Mouse (Mus musculus): ENCODE results near the gene Krtap5-2.
"Not testable (repeated sequence)": the region's sequence is repeated elsewhere in the genome, so short reads cannot be mapped to it uniquely, and the experiment has no call there.

Gene Krtap5-2

DNA sequence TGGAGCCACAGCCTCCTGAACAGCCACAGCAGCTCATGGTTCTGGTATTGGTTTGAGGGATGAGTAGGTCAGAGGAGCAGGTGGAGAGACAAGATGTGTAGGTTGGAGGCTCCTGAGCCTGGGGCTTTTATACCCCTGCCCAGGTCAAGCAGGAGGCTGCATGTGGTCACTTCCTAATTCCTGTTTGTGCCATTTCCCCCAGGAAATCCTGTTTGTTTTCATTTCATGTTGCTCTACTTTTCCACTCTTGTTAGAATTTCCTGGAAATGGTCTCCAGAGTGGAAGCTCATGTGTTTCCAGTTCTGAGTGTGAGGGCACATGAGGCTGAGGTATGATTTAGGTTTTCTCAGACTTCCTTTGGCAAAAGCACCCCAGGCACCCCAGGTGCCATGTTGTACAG is at the start of gene Krtap5-2:
Gene Krtap5-2, minus strand, starts transcription at position 101 of the 400 bp plus-strand sequence.
- not testable (repeated sequence) for DNase-seq (ENCODE audit: low spot score in 2 of 2)

DNA sequence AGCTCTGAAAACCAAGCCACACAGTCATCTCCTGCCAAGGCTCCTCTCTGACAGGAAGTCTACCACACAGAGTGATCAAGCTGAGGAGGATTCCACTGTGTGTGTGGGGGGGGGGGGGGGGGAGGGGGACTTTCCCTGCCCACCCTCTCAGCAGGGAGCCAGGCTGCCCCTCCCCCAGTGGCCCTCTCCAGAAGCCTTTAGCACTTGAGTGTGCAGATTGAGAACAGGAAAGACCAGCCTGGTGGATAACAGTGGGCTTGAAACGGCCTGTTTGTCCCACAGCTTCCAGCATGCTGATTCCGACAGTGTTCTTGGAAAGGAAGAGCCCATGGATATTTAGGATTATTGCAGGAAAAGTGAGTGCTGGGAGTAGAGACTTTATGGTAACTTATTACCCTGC is 48.7 kb upstream of the Krtap5-2 start:
- no peak for DNase-seq (ENCODE audit: low spot score in 2 of 2)

DNA sequence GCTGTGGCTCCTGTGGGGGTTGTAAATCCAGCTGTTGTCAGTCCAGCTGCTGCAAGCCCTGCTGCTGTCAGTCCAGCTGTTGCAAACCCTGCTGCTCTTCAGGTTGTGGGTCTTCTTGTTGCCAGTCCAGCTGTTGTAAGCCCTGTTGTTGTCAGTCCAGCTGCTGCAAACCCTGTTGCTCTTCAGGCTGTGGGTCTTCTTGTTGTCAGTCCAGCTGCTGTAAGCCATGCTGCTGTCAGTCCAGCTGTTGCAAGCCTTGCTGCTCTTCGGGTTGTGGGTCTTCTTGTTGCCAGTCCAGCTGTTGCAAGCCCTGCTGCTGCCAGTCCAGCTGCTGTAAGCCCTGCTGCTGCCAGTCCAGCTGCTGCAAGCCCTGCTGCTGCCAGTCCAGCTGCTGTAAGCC is 36.3 kb upstream of the Krtap5-2 start:
- DNase-seq (ENCODE audit: low spot score in 2 of 2) = not testable (repeated sequence)

GRCm38 (mm10) chr7:142211559-142211958 is 35.8 kb upstream of the Krtap5-2 start, which contains the start of gene Gm7579:
Gene Gm7579, plus strand, starts transcription at chr7:142211859.
- no peak for DNase-seq (ENCODE audit: low spot score in 2 of 2)

- DNase-seq (ENCODE audit: low spot score in 2 of 2) = not testable (repeated sequence)
Measured at GRCm38 (mm10) chr7:142206891-142207290, 31.1 kb upstream of the Krtap5-2 start.

GRCm38 (mm10) chr7:142205488-142205887 is 29.7 kb upstream of the Krtap5-2 start:
- no peak for DNase-seq (ENCODE audit: low spot score in 2 of 2)

DNA sequence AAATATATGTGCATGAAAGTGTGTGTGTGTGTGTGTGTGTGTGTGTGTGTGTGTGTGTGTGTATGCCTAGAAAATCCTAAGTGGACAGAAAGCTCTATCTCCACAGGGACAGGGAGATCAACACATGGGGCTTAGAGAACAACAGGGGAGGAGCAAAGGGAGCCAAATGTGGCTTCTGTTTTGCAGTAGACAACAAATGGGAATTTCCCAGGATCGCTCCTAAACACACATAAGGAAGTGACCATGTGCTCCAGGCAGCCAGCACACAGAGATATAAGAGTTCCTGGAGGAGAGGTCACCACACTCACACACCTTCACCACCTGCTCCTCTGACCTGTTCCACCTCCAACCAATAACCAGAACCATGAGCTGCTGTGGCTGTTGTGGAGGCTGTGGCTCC is 25.3 kb upstream of the Krtap5-2 start, which contains the start of gene Krtap5-3:
Gene Krtap5-3, plus strand, starts transcription at position 301 of the 400 bp plus-strand sequence.
- DNase-seq (ENCODE audit: low spot score in 2 of 2) = no peak

DNA sequence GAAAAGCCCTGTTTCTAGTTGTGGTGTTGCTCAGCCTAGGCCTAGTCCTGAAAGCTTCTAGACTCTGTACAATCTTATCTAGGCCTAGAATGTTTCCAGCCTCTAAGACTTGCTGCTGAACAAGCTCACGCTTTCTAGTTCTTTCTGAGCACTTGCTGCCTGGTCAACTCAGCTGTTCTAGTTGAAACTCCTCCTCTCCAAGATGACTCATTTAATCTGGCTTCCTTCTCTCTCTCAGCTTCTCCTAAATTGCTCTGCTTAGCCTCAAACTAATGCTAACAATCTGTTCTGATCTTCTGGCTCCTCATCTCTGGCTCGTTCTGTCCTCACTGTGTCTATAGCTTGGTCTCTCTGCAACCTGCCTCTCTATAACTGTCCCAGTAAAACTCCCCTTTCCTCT is 22.9 kb upstream of the Krtap5-2 start:
- no peak for DNase-seq (ENCODE audit: low spot score in 2 of 2)

GRCm38 (mm10) chr7:142190289-142190688 is 14.5 kb upstream of the Krtap5-2 start, which contains the start of gene Gm10153:
Gene Gm10153, minus strand, starts transcription at chr7:142190389.
- no peak for DNase-seq (ENCODE audit: low spot score in 2 of 2)

- DNase-seq (ENCODE audit: low spot score in 2 of 2) = no peak
Measured at GRCm38 (mm10) chr7:142188156-142188555, 12.4 kb upstream of the Krtap5-2 start.

GRCm38 (mm10) chr7:142181021-142181420 is 5.2 kb upstream of the Krtap5-2 start:
- DNase-seq (ENCODE audit: low spot score in 2 of 2) = no peak

- peak in 1 of 2 experiments; percentile 4 for DNase-seq (ENCODE audit: low spot score in 2 of 2)
Measured at GRCm38 (mm10) chr7:142178685-142179084, 2.9 kb upstream of the Krtap5-2 start.

- no peak for DNase-seq (ENCODE audit: low spot score in 2 of 2)
Measured at GRCm38 (mm10) chr7:142169836-142170235, 6.0 kb downstream of the Krtap5-2 start.

DNA sequence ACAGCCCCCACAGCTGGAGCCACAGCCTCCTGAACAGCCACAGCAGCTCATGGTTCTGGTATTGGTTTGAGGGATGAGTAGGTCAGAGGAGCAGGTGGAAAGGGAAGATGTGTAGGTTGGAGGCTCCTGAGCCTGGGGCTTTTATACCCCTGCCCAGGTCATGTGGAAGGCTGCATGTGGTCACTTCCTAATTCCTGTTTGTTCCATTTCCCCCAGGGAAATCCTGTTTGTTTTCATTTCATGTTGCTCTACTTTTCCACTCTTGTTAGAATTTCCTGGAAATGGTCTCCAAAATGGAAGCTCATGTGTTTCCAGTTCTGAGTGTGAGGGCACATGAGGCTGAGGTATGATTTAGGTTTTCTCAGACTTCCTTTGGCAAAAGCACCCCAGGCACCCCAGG is 10.2 kb downstream of the Krtap5-2 start, which contains the start of gene Gm4553:
Gene Gm4553, minus strand, starts transcription at position 101 of the 400 bp plus-strand sequence.
- DNase-seq (ENCODE audit: low spot score in 2 of 2) = not testable (repeated sequence)

DNA sequence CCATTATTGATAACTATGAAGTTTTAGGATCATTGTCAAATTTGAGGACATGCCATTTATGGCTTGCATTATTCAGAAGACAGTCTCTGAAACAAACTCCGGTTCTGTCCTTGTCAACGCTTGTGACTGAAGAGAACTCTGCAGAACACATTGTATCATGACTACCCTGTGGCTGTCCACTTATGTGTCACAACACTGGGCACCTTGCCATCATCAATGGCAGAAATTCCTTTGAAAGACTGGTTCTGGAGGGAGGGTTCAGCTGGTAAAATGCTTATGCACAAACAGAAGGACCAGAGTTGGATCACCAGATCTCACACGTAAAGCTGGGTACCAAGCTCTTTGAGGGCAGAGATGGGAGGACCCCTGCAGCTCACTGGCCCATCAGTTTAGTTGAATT is 16.4 kb downstream of the Krtap5-2 start:
- no peak for DNase-seq (ENCODE audit: low spot score in 2 of 2)

- not testable (repeated sequence) for DNase-seq (ENCODE audit: low spot score in 2 of 2)
Measured at GRCm38 (mm10) chr7:142157013-142157412, 18.8 kb downstream of the Krtap5-2 start, which contains the start of gene Gm29735. Gene Gm29735, minus strand, starts transcription at chr7:142157113.

GRCm38 (mm10) chr7:142155308-142155707 is 20.5 kb downstream of the Krtap5-2 start:
- DNase-seq (ENCODE audit: low spot score in 2 of 2) = no peak

DNA sequence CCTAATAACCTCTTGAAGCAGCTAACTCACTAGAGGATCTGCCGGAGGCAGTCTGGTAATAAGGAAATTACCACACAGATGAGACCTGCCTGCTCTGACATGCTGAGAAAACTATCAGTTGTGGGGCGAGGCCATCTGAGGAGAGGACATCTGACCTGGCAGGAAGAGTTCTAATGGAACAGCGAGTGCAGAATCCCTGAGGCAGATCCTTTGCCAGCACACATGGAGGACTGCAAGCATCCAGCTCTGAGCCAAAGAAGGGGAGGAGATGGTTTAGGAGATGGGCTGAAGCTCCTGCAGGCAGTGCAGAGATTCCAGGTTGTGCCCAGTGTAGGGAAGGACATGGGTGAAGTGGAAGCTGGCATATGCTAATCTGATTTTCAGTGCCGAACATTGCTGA is 23.6 kb downstream of the Krtap5-2 start:
- no peak for DNase-seq (ENCODE audit: low spot score in 2 of 2)

DNA sequence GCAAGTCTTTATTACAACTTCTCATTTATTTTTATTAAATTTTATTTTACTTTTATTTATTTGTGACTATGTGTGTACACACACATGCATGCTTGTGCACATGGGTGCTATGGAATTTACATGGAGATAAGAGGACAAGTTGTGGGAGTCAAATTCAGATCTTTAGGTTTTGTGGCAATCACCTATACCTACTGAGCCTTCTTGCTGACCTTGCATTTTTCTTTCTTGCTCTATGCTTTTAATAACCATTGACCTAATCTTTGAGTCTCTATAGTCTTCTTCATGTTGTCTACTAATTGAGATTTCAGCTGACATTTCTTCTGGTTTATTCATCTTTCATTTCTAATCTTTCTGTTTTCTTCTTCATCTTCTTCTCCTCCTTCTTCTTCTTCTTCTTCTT is 27.2 kb downstream of the Krtap5-2 start:
- DNase-seq (ENCODE audit: low spot score in 2 of 2) = no peak

DNA sequence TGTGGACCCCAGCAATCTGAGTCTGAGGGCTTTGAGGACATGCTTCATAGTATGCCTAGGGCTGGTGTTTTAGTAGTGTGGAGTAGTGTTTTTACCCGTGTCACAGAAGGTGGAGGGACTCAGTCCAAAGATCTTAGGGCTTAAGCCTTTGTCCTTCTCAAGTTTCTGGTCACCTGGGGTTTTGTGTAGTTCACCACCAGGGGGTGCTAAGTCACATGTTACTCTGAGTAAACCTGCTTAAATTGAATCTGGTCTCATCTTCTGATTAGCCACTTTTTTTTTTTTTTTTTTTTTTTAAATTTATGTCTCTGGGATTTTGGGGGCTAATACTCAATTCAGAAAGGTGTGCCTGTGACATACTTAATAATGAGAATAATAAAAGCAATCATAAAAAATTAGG is 29.8 kb downstream of the Krtap5-2 start:
- peak in 1 of 2 experiments; percentile 10 for DNase-seq (ENCODE audit: low spot score in 2 of 2)

DNA sequence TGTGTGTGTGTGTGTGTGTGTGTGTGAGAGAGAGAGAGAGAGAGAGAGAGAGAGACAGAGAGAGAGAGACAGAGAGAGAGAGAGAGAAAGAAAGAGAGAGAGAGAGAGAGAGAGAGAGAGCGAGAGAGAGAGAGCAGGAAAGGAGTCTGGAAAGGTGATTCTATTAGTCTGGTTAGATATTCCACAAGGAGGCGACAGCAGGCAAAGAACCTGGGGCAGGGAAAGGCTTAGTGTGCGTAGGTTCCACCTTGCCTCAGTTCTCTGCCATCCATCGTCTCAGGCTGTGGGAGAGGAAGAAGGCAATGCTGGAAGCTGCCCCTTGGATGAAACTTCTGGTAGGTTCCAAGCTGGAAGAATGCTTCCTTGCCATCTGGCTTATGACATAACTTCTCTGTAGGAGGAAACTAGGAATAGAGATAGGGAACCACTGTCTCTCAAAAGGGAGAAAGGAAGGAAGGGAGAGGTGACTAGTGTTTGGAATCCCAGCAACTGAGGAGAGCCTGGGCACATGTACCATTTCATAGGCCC is 30.3 kb downstream of the Krtap5-2 start:
- DNase-seq (ENCODE audit: low spot score in 2 of 2) = peak in 1 of 2 experiments; percentile 14

DNA sequence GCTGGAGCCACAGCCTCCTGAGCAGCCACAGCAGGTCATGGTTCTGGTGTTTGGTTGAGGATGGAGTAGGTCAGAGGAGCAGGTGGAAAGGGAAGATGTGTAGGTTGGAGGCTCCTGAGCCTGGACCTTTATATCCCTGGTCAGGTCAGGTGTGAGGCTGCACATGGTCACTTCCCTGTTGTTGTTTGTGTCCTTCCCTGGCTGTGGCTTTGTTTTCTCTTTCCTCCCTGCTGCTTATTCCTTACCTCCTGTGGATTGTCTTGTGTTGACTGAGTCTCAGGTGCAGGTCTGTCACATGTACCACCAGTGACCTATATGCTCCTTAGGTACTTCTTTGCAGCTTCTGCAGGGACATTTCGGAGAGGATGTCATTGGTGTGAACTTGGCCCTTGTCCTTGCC is 31.3 kb downstream of the Krtap5-2 start, which contains the start of gene Gm45337:
Gene Gm45337, minus strand, starts transcription at position 101 of the 400 bp plus-strand sequence.
- no peak for DNase-seq (ENCODE audit: low spot score in 2 of 2)

- DNase-seq (ENCODE audit: low spot score in 2 of 2) = not testable (repeated sequence)
Measured at GRCm38 (mm10) chr7:142143506-142144010, 32.2 kb downstream of the Krtap5-2 start.
